Mouse (Mus musculus) cortical plate, adult 2 months (tissue): ENCODE results near the gene Ttll13.

Experiments
- CTCF ChIP-seq: fragments of 200-500 bp; IDR thresholded peaks from 2 replicates; pipeline ENCODE4 v1.5.1; 2011; ENCODE audit warnings: mild to moderate bottlenecking, control low read depth, low read length; ENCODE audit not compliant: insufficient read depth; ENCODE audit errors: extremely low read depth
- POLR2A ChIP-seq: fragments of 200-500 bp; IDR thresholded peaks from 2 replicates; pipeline ENCODE4 v1.6.1; 2011; ENCODE audit warnings: mild to moderate bottlenecking, low read length, control low read depth; ENCODE audit not compliant: insufficient read depth; ENCODE audit errors: extremely low read depth

DNA sequence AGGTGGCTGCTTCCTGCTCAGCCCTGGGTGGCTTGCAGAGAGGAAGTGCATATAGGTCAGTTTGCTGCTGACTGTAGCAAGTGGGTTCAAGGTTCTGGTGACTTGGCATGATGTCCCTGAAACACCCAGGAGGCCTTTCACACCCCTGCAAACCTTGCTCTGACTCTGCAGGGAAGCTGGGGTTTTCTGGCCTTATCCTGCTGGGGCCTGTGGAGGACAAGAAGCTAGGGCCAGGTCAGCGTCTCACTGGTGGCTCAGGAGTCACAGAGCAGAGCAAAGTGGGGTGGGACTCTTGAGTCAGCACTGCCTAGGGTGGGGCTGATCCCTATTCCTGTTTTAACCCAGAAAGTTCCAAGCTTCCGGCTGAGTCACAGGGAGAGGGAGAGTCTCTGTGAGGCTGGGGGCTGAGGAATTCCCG is 38.9 kb upstream of the Ttll13 start:
- TF ChIP-seq CTCF: no peak
- TF ChIP-seq POLR2A: no peak
